Mouse (Mus musculus): Measurements from ENCODE around the gene Gm47841. TPM values are rescaled to one million over a fixed set of nuclear protein-coding genes. Genes with fewer than 3 reads are reported as not detected.

Gene Gm47841
- polyA plus RNA-seq, 1 experiment from 2014 or later, result not detected

DNA sequence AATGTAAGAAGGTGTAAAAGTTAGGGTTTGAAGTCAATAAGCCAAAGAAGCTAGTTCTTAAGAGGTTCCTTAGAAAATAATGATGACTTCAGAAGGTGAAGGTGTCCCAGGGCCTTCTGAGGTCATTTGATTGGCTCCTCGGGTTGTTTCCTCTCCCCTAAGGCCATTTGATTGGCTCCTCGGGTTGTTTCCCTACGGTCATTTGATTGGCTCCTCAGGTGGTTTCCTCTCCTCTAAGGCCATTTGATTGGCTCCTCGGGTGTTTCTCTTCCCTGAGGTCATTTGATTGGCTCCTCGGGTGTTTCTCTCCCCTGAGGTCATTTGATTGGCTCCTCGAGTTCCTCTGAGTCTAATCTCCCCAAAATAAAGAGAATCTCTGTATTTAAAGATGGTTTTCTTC lies 35.8 kb downstream of the Gm47841 start:
- Histone ChIP-seq H3K4me3 (no peak overlapping the region), H3K4me2 (replicated peaks) (no peak overlapping the region), H3K27me3 (no peaks in the 10 kb centered on the region), H3K4me1 (0 out of 2 replicates have a peak, but pooled peaks cover 13% of the 10 kb centered on the region), H3K36me3 (no peaks in the 10 kb centered on the region; the same call in 1 of the 2 replicates), H3K9me3 (no peaks in the 10 kb centered on the region), H3K27ac (no peak overlapping the region), H3K9ac (no peak overlapping the region)
- 88% methylated on average over 6 of the region's 6 CpGs for WGBS
- ATAC-seq (ENCODE audit: low FRiP score, low read depth), result no peak

DNA sequence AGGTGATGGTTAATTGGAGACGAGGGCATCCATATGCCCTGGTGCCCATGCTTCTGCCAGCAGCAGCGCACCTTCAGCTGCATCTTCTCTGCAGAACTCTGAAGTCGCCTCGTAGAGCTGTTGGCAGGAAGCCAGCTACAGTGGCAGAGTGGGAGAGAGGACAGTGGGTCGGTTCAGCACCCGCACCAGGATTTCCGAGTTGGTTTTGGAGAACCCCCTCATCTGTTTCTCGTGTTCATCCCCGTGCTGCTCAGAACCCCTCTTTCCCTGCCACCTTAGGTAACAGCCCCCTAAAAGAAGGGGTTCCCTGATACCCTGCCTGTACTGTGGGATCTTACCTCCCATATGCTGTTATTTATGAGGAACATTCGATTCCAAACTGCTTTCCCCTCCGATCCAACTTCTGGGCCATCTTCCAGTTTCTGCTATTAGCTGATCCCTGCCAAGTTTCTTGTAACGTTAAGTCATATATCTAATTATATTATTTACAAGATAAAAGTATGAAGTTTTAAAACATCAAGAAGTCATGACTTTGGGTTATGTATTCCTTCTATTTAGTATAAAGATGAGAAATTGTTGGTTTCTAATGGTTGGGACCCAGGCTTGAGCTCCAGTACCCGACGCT lies 38.7 kb downstream of the Gm47841 start:
- Histone ChIP-seq H3K27ac (no peak overlapping the region), H3K9me3 (no peaks in the 10 kb centered on the region), H3K4me3 (no peak overlapping the region), H3K4me1 (0 out of 2 replicates have a peak, but pooled peaks cover 13% of the 10 kb centered on the region), H3K27me3 (no peaks in the 10 kb centered on the region), H3K9ac (no peak overlapping the region), H3K36me3 (no peaks in the 10 kb centered on the region; the same call in 1 of the 2 replicates), H3K4me2 (replicated peaks) (no peak overlapping the region)
- 77% methylated on average over 14 of the region's 14 CpGs for WGBS
- ATAC-seq (ENCODE audit: low FRiP score, low read depth), result no peak

DNA sequence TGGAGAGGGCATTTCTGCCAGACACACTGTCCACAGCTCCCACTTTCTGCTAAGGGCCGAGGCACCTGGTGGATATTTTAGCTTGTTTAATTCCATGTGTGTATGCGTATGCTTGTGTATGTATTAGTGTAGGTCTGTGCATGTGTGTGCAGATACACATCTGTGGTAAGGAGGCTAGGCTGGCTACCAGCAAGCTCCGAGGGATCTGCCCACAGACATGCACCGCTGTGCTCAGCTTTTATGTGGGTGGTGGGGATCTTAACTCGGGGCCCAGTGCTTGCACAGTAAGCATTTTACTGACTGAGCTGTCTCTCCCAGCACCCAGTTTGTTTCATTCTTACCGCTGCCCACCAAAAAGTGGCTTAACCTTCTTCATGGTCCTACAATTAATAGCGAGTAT lies 40.0 kb downstream of the Gm47841 start:
- H3K4me1 ChIP-seq, result 0 out of 2 replicates have a peak, but pooled peaks cover 13% of the 10 kb centered on the region
- WGBS, result 60% methylated on average over 7 of the region's 7 CpGs
- no peak overlapping the region for H3K27ac ChIP-seq
- H3K9ac ChIP-seq, result no peak overlapping the region
- H3K4me2 ChIP-seq (replicated peaks), result peak overlapping the region; percentile 67
- no peak for ATAC-seq (ENCODE audit: low FRiP score, low read depth)
- H3K36me3 ChIP-seq, result no peaks in the 10 kb centered on the region
- H3K9me3 ChIP-seq, result no peaks in the 10 kb centered on the region
- H3K4me3 ChIP-seq, result peak overlapping the region; percentile 51; the same call in 1 of the 2 replicates
- H3K27me3 ChIP-seq, result no peaks in the 10 kb centered on the region

DNA sequence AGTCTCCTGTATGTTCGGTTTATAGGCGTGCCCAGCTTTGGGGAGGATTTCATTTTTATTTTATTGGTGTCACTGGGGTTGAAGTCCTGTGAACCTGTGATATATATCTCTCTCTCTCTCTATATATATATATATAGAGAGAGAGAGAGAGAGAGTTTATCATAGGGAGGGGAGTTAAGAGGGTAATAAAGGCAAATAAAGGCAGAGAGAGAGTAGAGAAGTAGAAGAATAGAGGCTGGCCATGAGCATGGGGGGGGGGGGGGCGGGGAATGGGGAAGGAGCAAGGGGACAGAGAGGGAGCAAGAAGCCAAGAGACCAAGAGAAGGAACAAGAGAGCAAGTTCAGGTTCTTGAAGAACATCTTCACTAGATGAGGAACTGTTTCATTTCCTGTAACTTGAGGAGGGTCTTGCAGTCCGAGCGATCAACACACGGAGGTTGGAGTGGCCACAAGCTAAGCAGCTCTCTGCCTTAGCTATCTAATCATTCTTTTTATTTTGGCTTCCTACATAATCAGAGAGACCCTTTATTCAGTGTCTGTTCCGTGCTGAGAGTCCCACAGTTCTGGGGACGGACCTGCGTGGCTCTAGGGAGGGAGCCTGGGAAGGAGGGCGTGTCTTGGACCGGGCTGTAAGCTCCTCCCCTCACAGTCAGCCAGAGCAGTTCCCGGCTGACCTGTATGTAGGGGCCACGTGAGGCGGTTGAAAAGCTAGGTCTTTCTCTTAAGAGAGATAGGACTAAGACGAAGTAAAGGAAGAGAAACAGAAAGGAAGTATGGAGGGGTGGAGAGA lies 40.8 kb downstream of the Gm47841 start:
- Histone ChIP-seq H3K4me2 (replicated peaks) (peak overlapping the region; percentile 67), H3K9me3 (no peaks in the 10 kb centered on the region), H3K27me3 (no peaks in the 10 kb centered on the region), H3K27ac (no peak overlapping the region), H3K9ac (peak overlapping the region; percentile 59; the same call in 1 of the 2 replicates), H3K4me3 (peak overlapping the region; percentile 51), H3K36me3 (no peaks in the 10 kb centered on the region), H3K4me1 (0 out of 2 replicates have a peak, but pooled peaks cover 13% of the 10 kb centered on the region)
- peak; percentile 87 for ATAC-seq (ENCODE audit: low FRiP score, low read depth)
- 13% methylated on average over 14 of the region's 15 CpGs for WGBS

DNA sequence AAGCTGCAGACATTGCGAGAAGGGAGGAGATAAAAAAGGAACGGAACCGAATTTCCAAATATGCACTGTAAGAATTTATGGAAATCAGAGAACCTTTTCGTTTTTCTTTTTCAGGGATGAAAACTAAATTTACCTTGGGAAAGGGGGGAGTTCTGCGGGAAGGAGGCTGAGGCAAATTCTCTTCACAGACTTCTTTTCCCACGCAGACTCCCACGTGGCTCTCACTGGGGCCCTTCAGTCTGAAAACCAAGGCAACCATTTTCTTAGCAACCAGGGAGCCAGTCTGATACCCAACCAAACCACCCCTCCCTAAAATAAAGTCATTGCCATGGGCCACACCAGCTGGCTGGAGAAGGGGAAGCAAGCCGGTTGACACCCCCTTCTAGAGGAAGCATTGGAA lies 41.5 kb downstream of the Gm47841 start:
- 81% methylated on average over 8 of the region's 8 CpGs for WGBS
- Histone ChIP-seq H3K36me3 (no peaks in the 10 kb centered on the region), H3K4me3 (no peak overlapping the region), H3K4me1 (0 out of 2 replicates have a peak, but pooled peaks cover 13% of the 10 kb centered on the region), H3K27ac (no peak overlapping the region), H3K4me2 (replicated peaks) (no peak overlapping the region), H3K9me3 (no peaks in the 10 kb centered on the region), H3K27me3 (no peaks in the 10 kb centered on the region), H3K9ac (no peak overlapping the region)
- no peak for ATAC-seq (ENCODE audit: low FRiP score, low read depth)

DNA sequence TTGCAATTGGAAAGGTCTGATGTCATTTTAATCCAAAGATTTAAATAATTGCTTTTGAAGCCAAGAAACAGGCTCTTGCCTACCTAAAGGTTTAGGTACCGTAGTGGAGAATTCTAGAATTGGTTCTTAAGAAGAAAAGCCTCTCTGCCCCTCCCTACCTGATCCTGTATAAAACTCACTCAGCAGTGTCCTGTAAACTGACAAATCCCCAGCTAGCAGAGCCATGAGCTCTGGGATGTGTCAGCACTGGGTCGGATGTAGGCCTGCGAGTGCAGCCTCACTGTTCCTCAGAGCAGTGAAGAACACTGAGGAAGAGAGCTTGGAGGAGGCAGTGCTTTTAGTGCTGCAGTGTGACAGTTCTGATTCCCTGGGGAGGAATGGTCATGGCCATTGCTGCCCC lies 42.7 kb downstream of the Gm47841 start:
- no peak overlapping the region for H3K4me3 ChIP-seq
- H3K4me2 ChIP-seq (replicated peaks), result no peak overlapping the region
- WGBS, result 57% methylated on average over 3 of the region's 3 CpGs
- no peak for ATAC-seq (ENCODE audit: low FRiP score, low read depth)
- H3K9me3 ChIP-seq, result no peaks in the 10 kb centered on the region
- 0 out of 2 replicates have a peak, but pooled peaks cover 13% of the 10 kb centered on the region for H3K4me1 ChIP-seq
- no peak overlapping the region for H3K9ac ChIP-seq
- H3K27ac ChIP-seq, result no peak overlapping the region
- H3K27me3 ChIP-seq, result no peaks in the 10 kb centered on the region
- H3K36me3 ChIP-seq, result no peaks in the 10 kb centered on the region

DNA sequence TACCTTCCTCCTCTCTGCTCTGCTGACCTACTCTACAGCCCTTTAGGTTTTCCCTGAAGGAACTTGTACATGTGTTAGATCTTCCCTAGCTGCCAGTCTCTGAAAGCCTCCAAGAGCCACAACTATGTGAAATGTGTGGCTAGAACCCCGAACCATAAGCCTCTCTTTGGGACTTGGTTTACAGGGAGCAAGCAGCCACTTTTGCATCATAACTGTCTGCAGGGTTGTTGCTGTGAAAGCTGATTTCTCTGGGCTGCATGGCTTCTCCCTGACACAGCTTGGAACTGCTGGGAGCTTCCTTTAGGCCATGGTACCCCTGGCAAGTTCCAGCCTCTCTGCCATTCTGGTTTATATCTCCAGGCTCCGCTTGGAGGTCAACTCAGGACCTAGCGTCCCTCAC lies 44.7 kb downstream of the Gm47841 start:
- no peak for ATAC-seq (ENCODE audit: low FRiP score, low read depth)
- Histone ChIP-seq H3K36me3 (no peaks in the 10 kb centered on the region), H3K4me1 (0 out of 2 replicates have a peak, but pooled peaks cover 10% of the 10 kb centered on the region), H3K27me3 (no peaks in the 10 kb centered on the region), H3K4me2 (replicated peaks) (no peak overlapping the region), H3K27ac (no peak overlapping the region), H3K9me3 (no peaks in the 10 kb centered on the region), H3K4me3 (no peak overlapping the region), H3K9ac (no peak overlapping the region)
- WGBS, result 86% methylated on average over 3 of the region's 3 CpGs

DNA sequence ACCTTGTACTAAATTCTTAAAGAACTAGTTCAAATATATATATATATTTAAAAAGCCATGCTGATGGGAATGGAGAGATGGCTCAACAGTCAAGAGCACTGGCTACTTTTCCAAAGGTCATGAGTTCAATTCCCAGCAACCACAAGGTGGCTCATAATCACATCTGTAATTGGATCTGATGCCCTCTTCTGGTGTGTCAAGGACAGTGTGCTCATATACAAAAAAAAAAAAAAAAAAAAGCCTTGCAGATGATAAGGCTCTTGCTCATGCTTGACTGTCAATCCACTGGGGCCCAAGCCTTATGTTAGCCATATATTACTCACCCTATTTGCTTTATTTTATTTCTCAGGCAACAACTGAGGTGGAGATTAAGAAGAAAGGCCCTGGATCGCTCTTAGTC lies 45.5 kb downstream of the Gm47841 start:
- no peak for ATAC-seq (ENCODE audit: low FRiP score, low read depth)
- Histone ChIP-seq H3K4me2 (replicated peaks) (no peak overlapping the region), H3K27ac (no peak overlapping the region), H3K36me3 (no peaks in the 10 kb centered on the region), H3K9ac (no peak overlapping the region), H3K4me3 (no peak overlapping the region), H3K9me3 (no peaks in the 10 kb centered on the region), H3K4me1 (0 out of 2 replicates have a peak, but pooled peaks cover 2% of the 10 kb centered on the region), H3K27me3 (no peaks in the 10 kb centered on the region)
- 93% methylated on average over 1 of the region's 1 CpGs for WGBS

DNA sequence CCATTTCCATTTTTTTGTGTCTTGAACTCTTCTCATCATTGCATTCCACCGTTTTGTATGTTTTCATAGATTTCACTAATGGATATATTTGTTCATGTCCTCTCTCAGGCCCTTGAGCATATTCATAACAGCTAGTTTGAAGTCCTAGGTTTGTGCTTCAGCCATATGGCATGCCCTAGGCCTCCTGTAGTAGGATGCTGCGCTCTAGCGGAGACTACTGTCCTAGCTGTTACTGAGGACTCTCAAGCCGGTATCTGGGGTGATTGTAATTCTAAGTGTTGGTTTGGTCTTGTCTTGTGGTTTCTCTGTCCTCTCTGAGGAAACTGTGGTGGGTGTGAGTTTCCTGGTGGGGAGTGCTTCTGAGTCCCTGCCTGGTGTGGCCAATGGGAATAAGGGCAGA lies 50.1 kb downstream of the Gm47841 start:
- H3K4me3 ChIP-seq, result no peak overlapping the region
- no peak for ATAC-seq (ENCODE audit: low FRiP score, low read depth)
- no peaks in the 10 kb centered on the region for H3K27me3 ChIP-seq
- H3K9me3 ChIP-seq, result no peaks in the 10 kb centered on the region
- no peak overlapping the region for H3K4me2 ChIP-seq (replicated peaks)
- H3K27ac ChIP-seq, result no peak overlapping the region
- WGBS, result 33% methylated on average over 4 of the region's 4 CpGs
- H3K9ac ChIP-seq, result no peak overlapping the region
- no peaks in the 10 kb centered on the region for H3K4me1 ChIP-seq
- H3K36me3 ChIP-seq, result no peaks in the 10 kb centered on the region

Other genes starting within 250 kb of the Gm47841 start
- 5.5 and 6.1 TPM in 2 replicates for gene Scn8a, start 177.5 kb downstream of the Gm47841 start, polyA plus RNA-seq (2015; fragmentation: Nextera tagmentation; extraction: Ambion mirVana)
- 0.20 and 0.26 TPM in 2 replicates for gene Fignl2, start 31.2 kb upstream of the Gm47841 start, polyA plus RNA-seq (2015; fragmentation: Nextera tagmentation; extraction: Ambion mirVana)
- gene Ankrd33, start 68.4 kb upstream of the Gm47841 start, polyA plus RNA-seq (2015; fragmentation: Nextera tagmentation; extraction: Ambion mirVana), result not detected in 2 replicates
- 9.6 TPM in 2 replicates for gene Acvrl1, start 81.1 kb upstream of the Gm47841 start, polyA plus RNA-seq (2015; fragmentation: Nextera tagmentation; extraction: Ambion mirVana)
- gene Acvr1b, start 126.7 kb upstream of the Gm47841 start, polyA plus RNA-seq (2015; fragmentation: Nextera tagmentation; extraction: Ambion mirVana), result 6.1 and 7.1 TPM in 2 replicates
- gene Grasp, start 176.8 kb upstream of the Gm47841 start, polyA plus RNA-seq (2015; fragmentation: Nextera tagmentation; extraction: Ambion mirVana), result 5.7 and 6.0 TPM in 2 replicates
- gene Nr4a1, start 206.9 kb upstream of the Gm47841 start, polyA plus RNA-seq (2015; fragmentation: Nextera tagmentation; extraction: Ambion mirVana), result 10.0 and 10.3 TPM in 2 replicates
- gene Atg101, start 236.9 kb upstream of the Gm47841 start, polyA plus RNA-seq (2015; fragmentation: Nextera tagmentation; extraction: Ambion mirVana), result 64.1 and 70.4 TPM in 2 replicates
- 1.5 and 1.9 TPM in 2 replicates for gene 6030408B16Rik, start 245.8 kb upstream of the Gm47841 start, polyA plus RNA-seq (2015; fragmentation: Nextera tagmentation; extraction: Ambion mirVana)